In the genomic region with DNA sequence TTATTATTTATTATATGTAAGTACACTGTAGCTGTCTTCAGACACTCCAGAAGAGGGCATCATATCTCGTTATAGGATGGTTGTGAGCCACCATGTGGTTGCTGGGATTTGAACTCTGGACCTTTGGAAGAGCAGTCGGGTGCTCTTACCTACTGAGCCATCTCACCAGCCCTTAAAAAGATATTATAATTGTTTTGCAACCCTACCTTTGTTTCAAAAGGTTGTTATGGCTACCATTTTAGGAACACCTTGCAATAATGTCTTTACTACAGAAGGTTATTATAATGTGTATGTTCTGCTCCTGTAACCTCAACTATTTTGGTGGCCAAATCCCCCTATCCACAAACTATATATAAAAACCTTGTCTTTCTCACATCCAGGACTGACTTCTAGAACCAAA, we compare ENCODE assay signal across 1 mouse cellular context.
TF ChIP-seq lines count a peak whose summit lies in the region.

No protein-coding gene starts in this region.

TF ChIP-seq in CH12.LX, 34 proteins besides CTCF, POLR2A, EP300 and RAD21:
- peak; percentile 60; the same call in 1 of the 2 replicates for TF ChIP-seq TBP (conservative IDR thresholded peaks at IDR 0.05; ENCODE audit: low read depth, low read length)
